Mouse (Mus musculus): Measurements from ENCODE around the gene Tmem178. TPM values are rescaled to one million over a fixed set of nuclear protein-coding genes. Genes with fewer than 3 reads are reported as not detected.

The Tmem178 gene
- polyA plus RNA-seq, 1 experiment from 2014 or later: 7.0 TPM

DNA sequence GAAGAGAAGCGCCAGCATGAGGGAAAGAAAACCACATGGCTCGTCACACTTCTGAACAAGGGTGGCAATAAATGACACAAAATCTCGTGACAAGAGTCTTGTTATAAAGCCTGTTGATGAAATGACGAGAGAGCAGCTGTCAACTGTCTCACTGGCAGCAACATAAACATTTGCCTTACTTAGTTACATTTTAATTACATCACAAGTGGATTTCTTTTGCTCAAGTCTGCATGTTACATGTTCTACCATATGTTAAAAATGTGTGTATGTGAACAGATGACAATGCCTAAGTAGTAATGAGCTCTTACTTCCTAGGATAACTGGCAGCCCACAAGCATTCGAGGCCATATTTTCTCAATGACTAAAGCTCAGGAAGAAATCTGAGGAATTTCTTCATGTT, 90.9 kb downstream of the Tmem178 start:
- H3K36me3 ChIP-seq: peaks cover 55% of the 10 kb centered on the region
- H3K27ac ChIP-seq: no peak overlapping the region
- no peaks in the 10 kb centered on the region for H3K27me3 ChIP-seq
- no peak overlapping the region for H3K4me3 ChIP-seq
- WGBS: 69% methylated on average over 5 of the region's 5 CpGs
- H3K4me1 ChIP-seq: no peaks in the 10 kb centered on the region
- no peak overlapping the region for H3K9ac ChIP-seq
- ATAC-seq (ENCODE audit: insufficient number of reproducible peaks, low FRiP score, low TSS enrichment, low read depth): no peak
- no peaks in the 10 kb centered on the region for H3K9me3 ChIP-seq
- H3K4me2 ChIP-seq: no peak overlapping the region

DNA sequence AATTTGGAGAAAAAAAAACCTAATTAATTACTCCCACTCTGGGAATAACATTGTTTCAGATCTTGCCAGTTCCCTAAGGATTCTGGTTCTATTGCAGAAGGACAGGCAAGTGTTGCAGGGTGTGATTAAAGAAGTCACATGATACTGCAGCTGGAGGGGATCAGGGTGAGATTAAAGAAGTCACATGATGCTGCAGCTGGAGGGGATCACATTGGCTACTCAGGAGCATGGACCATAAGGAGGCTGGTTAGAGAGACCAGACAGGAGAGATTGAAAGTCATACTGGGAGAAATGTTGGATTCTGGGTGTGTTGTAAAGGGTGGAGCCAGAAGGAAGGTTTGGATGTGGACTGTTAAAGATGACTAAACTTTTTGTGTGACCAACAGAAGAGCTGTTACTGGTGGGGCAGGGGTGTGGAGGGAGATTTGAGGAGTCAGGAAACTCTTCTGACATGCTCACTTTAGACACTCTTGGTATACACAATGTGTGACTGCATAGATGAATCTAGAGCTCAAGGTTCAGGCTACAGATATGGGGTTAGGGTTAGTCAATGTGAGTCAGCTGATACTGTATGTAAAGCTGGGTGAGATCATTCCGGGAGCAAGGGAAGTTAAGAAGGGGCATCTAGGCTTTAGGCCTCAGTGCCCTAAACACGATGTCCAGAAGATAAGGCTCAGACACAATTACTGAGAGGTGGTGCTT, 94.4 kb downstream of the Tmem178 start:
- Histone ChIP-seq H3K27me3 (no peaks in the 10 kb centered on the region), H3K9me3 (no peaks in the 10 kb centered on the region), H3K4me3 (no peak overlapping the region), H3K36me3 (peaks cover 68% of the 10 kb centered on the region), H3K27ac (no peak overlapping the region), H3K9ac (no peak overlapping the region), H3K4me1 (no peaks in the 10 kb centered on the region), H3K4me2 (no peak overlapping the region)
- ATAC-seq (ENCODE audit: insufficient number of reproducible peaks, low FRiP score, low TSS enrichment, low read depth): no peak
- WGBS: 91% methylated on average over 2 of the region's 2 CpGs

GRCm38 (mm10) chr17:81041662-81042061, 97.2 kb downstream of the Tmem178 start:
- WGBS: 88% methylated on average over 2 of the region's 2 CpGs
- Histone ChIP-seq H3K27ac (no peak overlapping the region), H3K9ac (no peak overlapping the region), H3K4me3 (no peak overlapping the region), H3K27me3 (no peaks in the 10 kb centered on the region), H3K4me1 (no peaks in the 10 kb centered on the region), H3K9me3 (no peaks in the 10 kb centered on the region), H3K36me3 (peaks cover 61% of the 10 kb centered on the region), H3K4me2 (no peak overlapping the region)
- no peak for ATAC-seq (ENCODE audit: insufficient number of reproducible peaks, low FRiP score, low TSS enrichment, low read depth)

DNA sequence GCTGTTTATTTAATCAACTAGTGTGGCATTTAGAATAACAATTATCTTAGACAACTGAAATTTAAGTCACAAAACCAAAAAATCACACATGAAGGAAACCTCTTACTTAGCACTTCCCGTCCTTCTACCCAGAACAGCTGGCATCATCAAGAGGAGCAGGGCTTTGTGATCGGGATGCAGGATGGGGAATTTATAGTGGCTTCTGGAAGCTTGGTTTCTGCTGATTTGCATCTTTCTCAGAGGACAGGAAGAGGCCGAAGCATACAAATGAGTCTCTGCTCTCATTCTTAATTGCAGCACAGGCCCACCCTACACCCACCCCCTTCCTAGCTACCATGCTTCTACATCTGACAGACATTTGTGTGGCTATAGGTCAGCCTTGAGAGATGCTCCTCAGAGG, 99.9 kb downstream of the Tmem178 start:
- H3K36me3 ChIP-seq: peaks cover 40% of the 10 kb centered on the region
- no peak overlapping the region for H3K4me3 ChIP-seq
- WGBS: 83% methylated on average over 3 of the region's 3 CpGs
- H3K27me3 ChIP-seq: no peaks in the 10 kb centered on the region
- H3K4me2 ChIP-seq: no peak overlapping the region
- H3K27ac ChIP-seq: no peak overlapping the region
- ATAC-seq (ENCODE audit: insufficient number of reproducible peaks, low FRiP score, low TSS enrichment, low read depth): no peak
- no peaks in the 10 kb centered on the region for H3K9me3 ChIP-seq
- no peaks in the 10 kb centered on the region for H3K4me1 ChIP-seq
- no peak overlapping the region for H3K9ac ChIP-seq

DNA sequence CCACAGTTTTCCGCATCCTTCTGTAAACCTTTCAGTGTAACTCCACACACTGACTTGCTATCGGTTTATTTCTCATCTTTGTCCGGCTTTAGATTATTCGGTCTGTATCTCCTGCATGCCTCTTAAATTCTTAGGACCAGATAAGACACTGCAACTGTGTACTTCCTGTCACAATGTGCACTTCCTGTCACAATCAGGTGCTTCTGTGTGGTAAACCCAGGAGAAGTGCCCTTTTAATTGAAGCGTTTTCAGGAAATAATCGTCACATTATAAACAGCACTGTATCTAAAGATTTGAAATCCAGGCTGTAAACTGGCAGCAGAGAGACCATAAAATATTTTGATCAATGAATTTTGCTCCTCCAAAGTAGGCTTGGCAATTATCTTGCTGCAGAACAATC, 100.7 kb downstream of the Tmem178 start:
- WGBS: 94% methylated on average over 6 of the region's 6 CpGs
- Histone ChIP-seq H3K4me2 (no peak overlapping the region), H3K9me3 (no peaks in the 10 kb centered on the region), H3K9ac (no peak overlapping the region), H3K27ac (no peak overlapping the region), H3K27me3 (no peaks in the 10 kb centered on the region), H3K4me1 (no peaks in the 10 kb centered on the region), H3K36me3 (peaks cover 34% of the 10 kb centered on the region), H3K4me3 (no peak overlapping the region)
- no peak for ATAC-seq (ENCODE audit: insufficient number of reproducible peaks, low FRiP score, low TSS enrichment, low read depth)

- H3K27ac ChIP-seq: no peak overlapping the region
- no peaks in the 10 kb centered on the region for H3K27me3 ChIP-seq
- no peaks in the 10 kb centered on the region for H3K4me1 ChIP-seq
- WGBS: 87% methylated on average over 9 of the region's 9 CpGs
- peaks cover 34% of the 10 kb centered on the region for H3K36me3 ChIP-seq
- H3K9ac ChIP-seq: no peak overlapping the region
- no peak overlapping the region for H3K4me3 ChIP-seq
- no peak for ATAC-seq (ENCODE audit: insufficient number of reproducible peaks, low FRiP score, low TSS enrichment, low read depth)
- H3K9me3 ChIP-seq: no peaks in the 10 kb centered on the region
- no peak overlapping the region for H3K4me2 ChIP-seq
Observed at GRCm38 (mm10) chr17:81045525-81046150, 101.2 kb downstream of the Tmem178 start.

DNA sequence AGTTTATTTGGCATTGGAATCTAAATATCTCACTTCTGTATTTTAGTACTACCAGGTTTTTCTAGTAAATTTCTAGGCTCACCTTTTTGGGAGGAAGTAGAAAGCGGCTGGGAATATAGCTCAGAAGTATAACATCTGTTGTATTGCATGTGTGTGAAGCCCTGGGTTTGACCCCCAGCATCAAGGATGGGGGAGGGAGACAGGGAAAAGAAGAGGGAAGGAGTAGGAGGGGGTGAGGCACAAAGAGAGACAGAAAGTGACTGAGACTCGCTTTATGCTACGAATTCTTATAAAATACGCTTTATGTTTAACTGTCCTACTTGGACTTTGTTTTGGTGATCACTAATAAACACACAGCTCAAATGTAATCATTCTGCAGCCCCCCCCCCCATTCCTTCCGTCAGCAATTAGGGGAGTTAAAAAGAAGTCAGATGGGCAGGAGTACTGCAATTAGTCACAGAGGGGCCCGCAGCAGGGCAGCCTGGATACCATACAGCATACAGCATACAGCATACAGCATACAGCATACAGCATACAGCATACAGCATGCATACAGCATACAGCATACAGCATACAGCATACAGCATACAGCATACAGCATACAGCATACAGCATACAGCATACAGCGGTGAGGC, 103.6 kb downstream of the Tmem178 start:
- WGBS: 61% methylated on average over 7 of the region's 7 CpGs
- Histone ChIP-seq H3K9me3 (no peaks in the 10 kb centered on the region), H3K9ac (no peak overlapping the region), H3K27me3 (no peaks in the 10 kb centered on the region), H3K4me3 (no peak overlapping the region), H3K4me2 (no peak overlapping the region), H3K27ac (no peak overlapping the region), H3K4me1 (no peaks in the 10 kb centered on the region), H3K36me3 (peaks cover 25% of the 10 kb centered on the region)
- no peak for ATAC-seq (ENCODE audit: insufficient number of reproducible peaks, low FRiP score, low TSS enrichment, low read depth)

Other genes with a start within 250 kb of the Tmem178 start
- 21.2 and 31.1 TPM in 2 replicates for gene Map4k3, start 216.1 kb upstream of the Tmem178 start, polyA plus RNA-seq (2015; fragmentation: Nextera tagmentation; extraction: Ambion mirVana)
- 14.2 and 14.9 TPM in 2 replicates for gene Thumpd2, start 120.5 kb downstream of the Tmem178 start, polyA plus RNA-seq (2015; fragmentation: Nextera tagmentation; extraction: Ambion mirVana)